Mouse (Mus musculus): Measurements from ENCODE around the gene Atp9a. TPM values are rescaled to one million over a fixed set of nuclear protein-coding genes. Genes with fewer than 3 reads are reported as not detected.

Gene Atp9a
- polyA plus RNA-seq, 1 experiment from 2014 or later: 3.7 TPM

GRCm38 (mm10) chr2:168677650-168678049 is 64.6 kb downstream of the Atp9a start:
- Histone ChIP-seq H3K9me3 (replicated peaks) (no peaks in the 10 kb centered on the region), H3K27ac (no peak overlapping the region), H3K9ac (no peak overlapping the region), H3K4me3 (no peak overlapping the region), H3K36me3 (no peaks in the 10 kb centered on the region), H3K27me3 (replicated peaks) (peaks cover 13% of the 10 kb centered on the region), H3K4me1 (no peaks in the 10 kb centered on the region), H3K4me2 (no peak overlapping the region)
- 0 out of 2 replicates have a peak, but pooled peaks have one; percentile 21 for ATAC-seq
- 65% methylated on average over 9 of the region's 9 CpGs for WGBS (ENCODE audit: insufficient replicate concordance)

- no peaks in the 10 kb centered on the region for H3K9me3 ChIP-seq (replicated peaks)
- no peak for ATAC-seq
- H3K4me3 ChIP-seq: no peak overlapping the region
- H3K27me3 ChIP-seq (replicated peaks): no peaks in the 10 kb centered on the region
- 0 out of 2 replicates have a peak, but pooled peaks cover under 1% of the 10 kb centered on the region for H3K4me1 ChIP-seq
- no peak overlapping the region for H3K27ac ChIP-seq
- H3K9ac ChIP-seq: no peak overlapping the region
- 79% methylated on average over 9 of the region's 9 CpGs for WGBS (ENCODE audit: insufficient replicate concordance)
- no peaks in the 10 kb centered on the region for H3K36me3 ChIP-seq
- no peak overlapping the region for H3K4me2 ChIP-seq
Measured at GRCm38 (mm10) chr2:168671724-168672123, 70.5 kb downstream of the Atp9a start.

- Histone ChIP-seq H3K9me3 (replicated peaks) (no peaks in the 10 kb centered on the region), H3K27me3 (replicated peaks) (no peaks in the 10 kb centered on the region), H3K4me3 (peak overlapping the region; percentile 8; the same call in 1 of the 2 replicates), H3K9ac (no peak overlapping the region), H3K36me3 (no peaks in the 10 kb centered on the region), H3K27ac (no peak overlapping the region), H3K4me2 (peak overlapping the region; percentile 26), H3K4me1 (peaks cover 12% of the 10 kb centered on the region; the same call in 1 of the 2 replicates)
- WGBS (ENCODE audit: insufficient replicate concordance): 71% methylated on average over 14 of the region's 14 CpGs
- peak; percentile 38; the same call in 1 of the 2 replicates for ATAC-seq
Measured at GRCm38 (mm10) chr2:168670241-168670640, 72.0 kb downstream of the Atp9a start.

GRCm38 (mm10) chr2:168669762-168670161 is 72.4 kb downstream of the Atp9a start:
- 70% methylated on average over 13 of the region's 13 CpGs for WGBS (ENCODE audit: insufficient replicate concordance)
- H3K4me2 ChIP-seq: peak overlapping the region; percentile 26
- H3K4me1 ChIP-seq: peaks cover 15% of the 10 kb centered on the region; the same call in 1 of the 2 replicates
- no peak overlapping the region for H3K27ac ChIP-seq
- H3K4me3 ChIP-seq: peak overlapping the region; percentile 8; the same call in 1 of the 2 replicates
- no peaks in the 10 kb centered on the region for H3K36me3 ChIP-seq
- H3K9ac ChIP-seq: no peak overlapping the region
- no peak for ATAC-seq
- no peaks in the 10 kb centered on the region for H3K9me3 ChIP-seq (replicated peaks)
- H3K27me3 ChIP-seq (replicated peaks): no peaks in the 10 kb centered on the region

GRCm38 (mm10) chr2:168667745-168668144 is 74.5 kb downstream of the Atp9a start:
- no peak for ATAC-seq
- Histone ChIP-seq H3K4me1 (peaks cover 15% of the 10 kb centered on the region; the same call in 1 of the 2 replicates), H3K27me3 (replicated peaks) (no peaks in the 10 kb centered on the region), H3K4me2 (no peak overlapping the region), H3K27ac (no peak overlapping the region), H3K9me3 (replicated peaks) (no peaks in the 10 kb centered on the region), H3K9ac (no peak overlapping the region), H3K4me3 (no peak overlapping the region), H3K36me3 (no peaks in the 10 kb centered on the region)
- WGBS (ENCODE audit: insufficient replicate concordance): 43% methylated on average over 13 of the region's 13 CpGs

- no peaks in the 10 kb centered on the region for H3K27me3 ChIP-seq (replicated peaks)
- H3K4me1 ChIP-seq: peaks cover 15% of the 10 kb centered on the region; the same call in 1 of the 2 replicates
- no peak overlapping the region for H3K4me2 ChIP-seq
- H3K9ac ChIP-seq: no peak overlapping the region
- 62% methylated on average over 4 of the region's 4 CpGs for WGBS (ENCODE audit: insufficient replicate concordance)
- no peak overlapping the region for H3K4me3 ChIP-seq
- H3K27ac ChIP-seq: no peak overlapping the region
- H3K9me3 ChIP-seq (replicated peaks): no peaks in the 10 kb centered on the region
- ATAC-seq: peak; percentile 66
- no peaks in the 10 kb centered on the region for H3K36me3 ChIP-seq
Measured at GRCm38 (mm10) chr2:168665680-168666079, 76.5 kb downstream of the Atp9a start.

GRCm38 (mm10) chr2:168663716-168664115 is 78.5 kb downstream of the Atp9a start:
- Histone ChIP-seq H3K27me3 (replicated peaks) (no peaks in the 10 kb centered on the region), H3K4me3 (no peak overlapping the region), H3K4me2 (no peak overlapping the region), H3K9ac (no peak overlapping the region), H3K9me3 (replicated peaks) (no peaks in the 10 kb centered on the region), H3K27ac (no peak overlapping the region), H3K36me3 (no peaks in the 10 kb centered on the region), H3K4me1 (peaks cover 15% of the 10 kb centered on the region; the same call in 1 of the 2 replicates)
- WGBS (ENCODE audit: insufficient replicate concordance): 59% methylated on average over 5 of the region's 5 CpGs
- no peak for ATAC-seq

GRCm38 (mm10) chr2:168663216-168663615 is 79.0 kb downstream of the Atp9a start:
- Histone ChIP-seq H3K9me3 (replicated peaks) (no peaks in the 10 kb centered on the region), H3K4me3 (no peak overlapping the region), H3K9ac (no peak overlapping the region), H3K27ac (no peak overlapping the region), H3K4me1 (peaks cover 15% of the 10 kb centered on the region; the same call in 1 of the 2 replicates), H3K36me3 (no peaks in the 10 kb centered on the region), H3K4me2 (no peak overlapping the region), H3K27me3 (replicated peaks) (no peaks in the 10 kb centered on the region)
- no peak for ATAC-seq
- 78% methylated on average over 7 of the region's 7 CpGs for WGBS (ENCODE audit: insufficient replicate concordance)

GRCm38 (mm10) chr2:168661802-168662201 is 80.4 kb downstream of the Atp9a start:
- no peaks in the 10 kb centered on the region for H3K27me3 ChIP-seq (replicated peaks)
- WGBS (ENCODE audit: insufficient replicate concordance): 45% methylated on average over 15 of the region's 15 CpGs
- no peaks in the 10 kb centered on the region for H3K36me3 ChIP-seq
- H3K4me3 ChIP-seq: no peak overlapping the region
- H3K9ac ChIP-seq: no peak overlapping the region
- H3K27ac ChIP-seq: no peak overlapping the region
- no peaks in the 10 kb centered on the region for H3K9me3 ChIP-seq (replicated peaks)
- no peak for ATAC-seq
- peaks cover 15% of the 10 kb centered on the region for H3K4me1 ChIP-seq
- H3K4me2 ChIP-seq: no peak overlapping the region

GRCm38 (mm10) chr2:168660344-168660743 is 81.9 kb downstream of the Atp9a start:
- Histone ChIP-seq H3K9ac (no peak overlapping the region), H3K27me3 (replicated peaks) (no peaks in the 10 kb centered on the region), H3K4me2 (no peak overlapping the region), H3K36me3 (no peaks in the 10 kb centered on the region), H3K4me3 (no peak overlapping the region), H3K27ac (no peak overlapping the region), H3K4me1 (peaks cover 7% of the 10 kb centered on the region; the same call in 1 of the 2 replicates), H3K9me3 (replicated peaks) (no peaks in the 10 kb centered on the region)
- WGBS (ENCODE audit: insufficient replicate concordance): 39% methylated on average over 5 of the region's 5 CpGs
- ATAC-seq: no peak

GRCm38 (mm10) chr2:168658551-168658950 is 83.7 kb downstream of the Atp9a start:
- Histone ChIP-seq H3K27ac (no peak overlapping the region), H3K27me3 (replicated peaks) (no peaks in the 10 kb centered on the region), H3K4me2 (no peak overlapping the region), H3K9me3 (replicated peaks) (no peaks in the 10 kb centered on the region), H3K9ac (no peak overlapping the region), H3K36me3 (no peaks in the 10 kb centered on the region), H3K4me3 (no peak overlapping the region), H3K4me1 (peaks cover 11% of the 10 kb centered on the region; the same call in 1 of the 2 replicates)
- 68% methylated on average over 11 of the region's 11 CpGs for WGBS (ENCODE audit: insufficient replicate concordance)
- no peak for ATAC-seq

GRCm38 (mm10) chr2:168656569-168657308 is 85.5 kb downstream of the Atp9a start:
- Histone ChIP-seq H3K9me3 (replicated peaks) (no peaks in the 10 kb centered on the region), H3K27ac (no peak overlapping the region), H3K4me3 (no peak overlapping the region), H3K36me3 (no peaks in the 10 kb centered on the region), H3K4me2 (no peak overlapping the region), H3K9ac (no peak overlapping the region), H3K4me1 (peaks cover 11% of the 10 kb centered on the region; the same call in 1 of the 2 replicates), H3K27me3 (replicated peaks) (no peaks in the 10 kb centered on the region)
- 51% methylated on average over 16 of the region's 16 CpGs for WGBS (ENCODE audit: insufficient replicate concordance)
- no peak for ATAC-seq
